Mouse (Mus musculus) neural tube, embryonic 13.5 days (tissue): ENCODE data around the gene Nr1h2. TPM values are rescaled to one million over a fixed set of nuclear protein-coding genes. Genes with fewer than 3 reads are reported as not detected.

ENCODE experiments used
- ATAC-seq: fragments of 200-750 bp; cut with Nextera tagmentation; 2 replicates; pipeline ENCODE4 v1.8.0; 2017; ENCODE audit warnings: low read depth, mild to moderate bottlenecking, moderate TSS enrichment, moderate library complexity
- H3K27ac ChIP-seq: fragments of 300-500 bp; sonication (generic); replicated peaks from 2 replicates; pipeline ENCODE4 v1.5.1; 2015; ENCODE audit warnings: moderate library complexity, mild to moderate bottlenecking, inconsistent platforms
- H3K27me3 ChIP-seq: fragments of 300-500 bp; sonication (generic); 2 replicates; pipeline ENCODE4 v1.6.1; 2015; ENCODE audit warnings: mild to moderate bottlenecking, inconsistent platforms
- H3K36me3 ChIP-seq: fragments of 300-500 bp; sonication (generic); 2 replicates; pipeline ENCODE4 v1.6.1; 2015; ENCODE audit warnings: mild to moderate bottlenecking, inconsistent platforms
- H3K4me1 ChIP-seq: fragments of 300-500 bp; sonication (generic); replicated peaks from 2 replicates; pipeline ENCODE4 v1.6.1; 2015; ENCODE audit warnings: inconsistent platforms
- H3K4me2 ChIP-seq: fragments of 300-500 bp; sonication (generic); 2 replicates; pipeline ENCODE4 v1.6.1; 2015; ENCODE audit warnings: inconsistent platforms, mild to moderate bottlenecking, moderate library complexity
- H3K4me3 ChIP-seq: fragments of 300-500 bp; sonication (generic); 2 replicates; pipeline ENCODE4 v1.5.1; 2015; ENCODE audit warnings: mild to moderate bottlenecking, inconsistent platforms
- H3K9ac ChIP-seq: fragments of 300-500 bp; sonication (generic); 2 replicates; pipeline ENCODE4 v1.6.1; 2015; ENCODE audit warnings: moderate library complexity, mild to moderate bottlenecking, inconsistent platforms
- H3K9me3 ChIP-seq: fragments of 300-500 bp; sonication (generic); 2 replicates; pipeline ENCODE4 v1.6.1; 2016; ENCODE audit warnings: inconsistent platforms
- WGBS: fragments of 180-500 bp; shearing (Covaris S2); methylation state at CpG from one replicate; pipeline ENCODE4 v1.1.7; 2015; 5-methylcytosine and 5-hydroxymethylcytosine counted together
- polyA plus RNA-seq: library from polyadenylated mRNA; unstranded; fragments of >200 nt; fragmentation: Nextera tagmentation; extraction: Ambion mirVana; gene quantifications from 2 replicates; pipeline ENCODE4 v1.2.1, GENCODE M21; 2015

The Nr1h2 gene
- polyA plus RNA-seq, 1 experiment from 2014 or later: 60.1 TPM

DNA sequence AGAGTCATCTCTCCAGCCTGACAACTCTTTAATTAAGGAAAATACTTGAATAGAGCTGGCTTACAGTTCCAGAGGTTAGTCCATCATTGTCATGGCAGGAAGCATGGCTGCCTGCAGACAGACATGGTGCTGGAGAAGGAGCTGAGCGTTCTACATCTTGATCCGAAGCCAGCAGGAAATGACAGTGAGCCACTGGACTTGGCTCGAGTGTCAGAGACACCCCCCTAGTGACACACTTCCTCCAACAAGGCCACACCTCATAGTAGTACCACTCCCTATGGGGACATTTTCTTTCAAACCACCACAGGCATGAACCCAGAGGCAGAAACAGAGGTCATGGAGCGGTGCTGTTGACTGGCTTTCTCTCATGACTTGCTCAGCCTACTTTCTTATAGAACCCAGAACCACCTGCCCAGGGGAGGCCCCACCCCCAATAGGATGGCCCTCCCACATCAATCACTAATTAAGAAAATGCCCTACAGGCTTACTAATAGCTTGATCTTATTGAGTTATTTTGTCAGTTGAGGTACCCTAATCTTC, 30.6 kb upstream of the Nr1h2 start:
- ATAC-seq: no peak
- WGBS: 86% methylated on average over 4 of the region's 4 CpGs
- H3K4me1 ChIP-seq: peaks cover 28% of the 10 kb centered on the region

DNA sequence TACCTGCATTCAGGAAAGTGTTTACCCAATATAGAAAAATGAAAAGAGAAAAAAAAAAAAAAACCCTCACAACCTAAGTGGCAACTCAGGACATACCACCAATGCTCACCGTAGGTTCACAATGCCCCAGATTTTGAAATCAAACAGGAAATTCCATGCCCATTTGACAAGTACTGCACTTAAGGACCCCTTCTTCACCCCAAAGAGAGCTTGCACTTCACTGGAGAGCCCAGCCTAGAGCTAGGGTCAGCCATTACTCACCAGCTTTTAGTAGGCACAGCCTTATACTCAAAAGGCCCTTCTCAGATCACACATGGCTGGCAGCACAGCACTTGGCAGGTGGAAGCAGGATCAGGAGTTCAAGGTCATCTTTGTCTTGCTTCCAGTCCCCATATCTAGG, 29.4 kb upstream of the Nr1h2 start:
- 0 out of 2 replicates have a peak, but pooled peaks cover 9% of the 10 kb centered on the region for H3K9me3 ChIP-seq
- no peak overlapping the region for H3K9ac ChIP-seq
- H3K4me2 ChIP-seq: no peak overlapping the region
- H3K36me3 ChIP-seq: no peaks in the 10 kb centered on the region
- no peak overlapping the region for H3K4me3 ChIP-seq
- H3K4me1 ChIP-seq: peaks cover 16% of the 10 kb centered on the region
- peaks cover 15% of the 10 kb centered on the region for H3K27me3 ChIP-seq
- no peak for ATAC-seq
- 85% methylated on average over 1 of the region's 1 CpGs for WGBS
- no peak overlapping the region for H3K27ac ChIP-seq

More for the DNA sequence above, 30.6 kb upstream of the Nr1h2 start:
- Histone ChIP-seq H3K9me3 (no peaks in the 10 kb centered on the region), H3K9ac (no peak overlapping the region), H3K27me3 (peaks cover 20% of the 10 kb centered on the region), H3K27ac (no peak overlapping the region), H3K36me3 (no peaks in the 10 kb centered on the region), H3K4me3 (no peak overlapping the region), H3K4me2 (no peak overlapping the region)

DNA sequence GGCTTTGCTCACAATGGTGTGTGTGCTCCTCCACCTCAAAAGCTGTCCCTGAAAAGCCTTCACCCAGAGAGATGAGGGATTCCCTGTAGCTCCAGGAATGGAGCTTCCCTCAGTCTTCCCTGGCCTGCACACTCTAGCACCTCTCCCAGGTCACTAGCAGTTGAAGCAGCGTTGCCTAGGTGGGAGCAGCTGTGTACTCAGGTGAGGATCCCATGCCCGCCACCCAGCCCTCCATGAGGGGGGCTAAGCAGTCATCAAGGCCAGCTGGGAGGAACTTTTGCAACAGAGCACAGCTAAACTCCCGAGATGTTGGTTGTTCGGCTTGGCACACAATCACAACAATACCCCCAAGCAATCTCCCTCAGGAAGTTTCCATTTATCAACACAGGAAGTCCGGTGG, 29.0 kb upstream of the Nr1h2 start:
- Histone ChIP-seq H3K27me3 (peaks cover 11% of the 10 kb centered on the region), H3K4me3 (no peak overlapping the region), H3K27ac (no peak overlapping the region), H3K4me1 (peaks cover 11% of the 10 kb centered on the region), H3K4me2 (no peak overlapping the region), H3K9me3 (0 out of 2 replicates have a peak, but pooled peaks cover 9% of the 10 kb centered on the region), H3K36me3 (no peaks in the 10 kb centered on the region), H3K9ac (no peak overlapping the region)
- 79% methylated on average over 5 of the region's 5 CpGs for WGBS
- no peak for ATAC-seq

DNA sequence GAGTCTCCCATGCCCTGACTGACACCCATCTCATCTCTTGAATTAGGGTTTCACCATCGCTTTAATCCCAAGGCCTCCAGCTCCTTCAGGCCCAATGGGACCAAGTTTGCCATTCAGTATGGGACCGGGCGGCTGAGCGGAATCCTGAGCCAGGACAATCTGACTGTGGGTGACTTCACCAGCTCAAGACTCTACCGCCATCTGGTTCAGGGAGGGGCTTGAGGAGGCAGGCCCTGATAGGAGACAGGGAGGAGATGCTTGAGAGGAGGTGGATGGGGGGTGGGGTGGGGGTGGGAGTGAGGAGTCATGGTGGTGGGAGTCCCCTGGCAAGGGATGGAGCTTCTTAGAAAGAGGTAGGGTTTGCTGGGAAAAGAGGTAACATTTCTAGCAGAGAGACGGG, 27.9 kb upstream of the Nr1h2 start:
- Histone ChIP-seq H3K4me2 (no peak overlapping the region), H3K36me3 (no peaks in the 10 kb centered on the region), H3K4me1 (peaks cover 4% of the 10 kb centered on the region; the same call in 1 of the 2 replicates), H3K9me3 (0 out of 2 replicates have a peak, but pooled peaks cover 9% of the 10 kb centered on the region), H3K27ac (no peak overlapping the region), H3K9ac (no peak overlapping the region), H3K27me3 (peaks cover 3% of the 10 kb centered on the region; the same call in 1 of the 2 replicates), H3K4me3 (no peak overlapping the region)
- 77% methylated on average over 6 of the region's 6 CpGs for WGBS
- ATAC-seq: no peak

DNA sequence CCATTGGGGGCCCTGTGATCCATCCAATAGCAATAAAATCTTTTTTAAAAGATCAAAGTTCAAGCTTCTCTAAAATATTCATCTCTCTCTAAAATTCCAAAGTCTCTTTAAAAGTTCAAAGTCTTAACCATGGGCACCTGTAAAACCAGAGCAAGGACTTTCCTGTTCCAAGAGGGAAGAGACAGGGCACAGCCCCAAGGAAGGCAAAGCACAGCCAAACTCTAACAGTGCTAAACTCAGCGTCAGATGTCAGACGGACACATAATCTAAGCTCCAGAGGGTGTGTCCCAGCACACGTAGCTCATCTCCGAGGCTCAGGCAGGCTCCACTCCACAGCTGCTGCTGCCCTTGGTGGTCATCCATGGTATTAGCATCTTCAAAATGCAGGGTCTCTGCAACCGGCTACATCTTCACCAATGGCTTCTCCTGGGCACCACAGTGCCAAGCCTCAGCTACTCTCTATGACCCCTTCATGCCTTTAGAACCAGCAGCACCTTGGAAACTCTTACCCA, 22.6 kb upstream of the Nr1h2 start:
- H3K27ac ChIP-seq: no peak overlapping the region
- no peak overlapping the region for H3K4me3 ChIP-seq
- no peaks in the 10 kb centered on the region for H3K27me3 ChIP-seq
- H3K4me1 ChIP-seq: no peaks in the 10 kb centered on the region
- 0 out of 2 replicates have a peak, but pooled peaks cover 9% of the 10 kb centered on the region for H3K9me3 ChIP-seq
- no peaks in the 10 kb centered on the region for H3K36me3 ChIP-seq
- ATAC-seq: no peak
- H3K9ac ChIP-seq: no peak overlapping the region
- H3K4me2 ChIP-seq: no peak overlapping the region
- 42% methylated on average over 5 of the region's 5 CpGs for WGBS

DNA sequence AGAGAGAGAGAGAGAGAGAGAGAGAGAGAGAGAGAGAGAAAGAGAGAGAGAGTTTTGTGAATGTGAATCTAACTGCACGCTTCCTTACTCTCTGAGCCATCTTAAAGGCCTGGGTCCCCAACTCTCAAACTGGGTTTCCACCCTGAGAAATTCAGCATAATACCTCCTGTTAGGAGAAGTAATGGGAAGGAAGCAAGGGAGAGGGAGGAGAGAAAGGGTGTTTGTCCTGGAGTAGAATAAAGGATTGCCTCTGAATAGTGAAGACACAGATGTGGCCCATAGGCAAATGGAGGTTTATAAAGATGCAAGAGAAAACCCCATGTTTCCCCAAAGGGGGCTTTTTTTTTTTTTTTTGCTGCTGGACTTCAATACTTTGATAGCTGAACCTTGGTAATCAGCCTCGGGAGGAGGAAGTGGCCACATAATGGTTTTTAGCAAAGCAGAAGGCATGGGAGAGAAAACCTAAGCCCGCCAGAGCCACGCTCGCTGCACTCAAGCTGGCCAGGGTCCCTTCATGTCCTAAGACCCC, 19.3 kb upstream of the Nr1h2 start:
- Histone ChIP-seq H3K9ac (no peak overlapping the region), H3K36me3 (no peaks in the 10 kb centered on the region), H3K27me3 (no peaks in the 10 kb centered on the region), H3K4me2 (no peak overlapping the region), H3K9me3 (no peaks in the 10 kb centered on the region), H3K27ac (no peak overlapping the region), H3K4me3 (no peak overlapping the region), H3K4me1 (no peaks in the 10 kb centered on the region)
- no peak for ATAC-seq
- WGBS: 82% methylated on average over 5 of the region's 5 CpGs

DNA sequence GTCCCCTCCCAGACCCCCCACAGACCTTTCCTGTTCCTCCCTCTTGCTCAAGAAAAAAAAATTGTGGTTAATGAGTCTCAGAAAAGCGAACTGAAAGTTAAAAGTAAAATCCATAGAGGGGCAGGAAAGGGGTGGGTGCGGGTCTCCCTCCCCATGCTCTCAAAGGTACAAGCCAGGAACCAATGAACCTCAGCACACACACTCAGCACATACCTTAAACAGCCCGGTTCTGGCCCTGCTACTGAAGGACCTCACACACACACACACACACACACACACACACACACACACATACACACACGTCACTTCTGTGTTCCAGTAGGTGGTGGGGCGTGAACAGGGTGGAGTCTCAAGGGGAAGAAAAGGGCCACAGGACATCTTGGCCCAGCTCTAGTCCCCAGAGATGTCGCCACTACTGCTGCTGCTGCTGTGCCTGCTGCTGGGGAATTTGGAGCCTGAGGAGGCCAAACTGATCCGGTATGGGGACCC, 18.5 kb upstream of the Nr1h2 start, which contains the start of gene Napsa:
Napsa (plus strand) TSS at position 168 of the 489 bp plus-strand sequence.
- WGBS: 38% methylated on average over 7 of the region's 7 CpGs
- H3K9ac ChIP-seq: no peak within 1 kb of the TSS
- H3K4me3 ChIP-seq: no peak within 1 kb of the TSS
- no peak within 1 kb of the TSS for H3K4me2 ChIP-seq
- H3K4me1 ChIP-seq: no peaks in the 10 kb centered on the region
- H3K27me3 ChIP-seq: peaks cover 3% of the 10 kb centered on the region; the same call in 1 of the 2 replicates
- H3K27ac ChIP-seq: no peak within 1 kb of the TSS
- no peak for ATAC-seq
- no peaks in the 10 kb centered on the region for H3K36me3 ChIP-seq
- no peaks in the 10 kb centered on the region for H3K9me3 ChIP-seq

DNA sequence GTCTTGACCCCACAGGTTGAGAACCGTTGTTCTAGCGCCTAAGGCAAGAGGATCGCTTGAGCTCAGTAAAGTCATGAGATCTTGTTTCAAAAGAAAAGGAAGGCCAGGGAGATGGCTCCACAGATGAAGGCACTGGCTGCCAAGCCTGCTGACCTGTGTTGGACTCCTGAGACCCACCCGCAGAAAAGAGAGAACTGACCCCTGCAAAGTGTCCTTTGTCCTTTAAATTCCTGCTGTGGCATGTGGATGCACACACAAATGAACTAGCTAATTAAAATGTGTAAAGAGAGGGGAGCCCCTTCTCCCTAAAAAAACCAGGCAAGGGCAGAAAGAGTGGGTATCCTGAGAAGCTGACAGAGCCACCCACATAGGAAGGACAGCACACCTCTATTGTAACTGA, 18.1 kb upstream of the Nr1h2 start:
- WGBS: 56% methylated on average over 4 of the region's 4 CpGs

DNA sequence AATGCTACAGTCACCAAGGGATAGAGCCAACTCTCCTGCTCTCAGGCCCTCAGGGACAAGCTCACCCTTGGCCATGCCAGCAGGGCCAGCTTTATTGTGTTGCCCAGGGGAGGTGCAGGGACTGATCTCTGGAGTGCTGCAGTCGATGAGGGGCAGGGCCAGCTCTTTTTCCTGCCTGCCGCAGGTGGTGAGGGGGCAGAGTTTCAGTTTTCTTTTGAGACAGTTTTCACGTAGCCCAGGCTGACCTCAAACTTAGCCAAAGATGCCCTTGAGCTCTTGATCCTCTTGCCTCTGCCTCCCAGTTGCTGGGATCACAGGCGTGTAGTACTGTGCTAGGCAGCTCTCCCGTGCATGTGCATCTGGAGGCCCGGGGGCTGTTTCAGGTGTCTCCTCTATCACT, 17.2 kb upstream of the Nr1h2 start:
- peaks cover 3% of the 10 kb centered on the region; the same call in 1 of the 2 replicates for H3K27me3 ChIP-seq
- H3K27ac ChIP-seq: no peak overlapping the region
- H3K36me3 ChIP-seq: no peaks in the 10 kb centered on the region
- ATAC-seq: no peak
- no peak overlapping the region for H3K4me2 ChIP-seq
- no peaks in the 10 kb centered on the region for H3K4me1 ChIP-seq
- no peak overlapping the region for H3K4me3 ChIP-seq
- no peak overlapping the region for H3K9ac ChIP-seq
- H3K9me3 ChIP-seq: no peaks in the 10 kb centered on the region
- WGBS: 80% methylated on average over 6 of the region's 6 CpGs

More for the DNA sequence above, 18.1 kb upstream of the Nr1h2 start:
- H3K4me3 ChIP-seq: no peak overlapping the region
- peaks cover 3% of the 10 kb centered on the region; the same call in 1 of the 2 replicates for H3K27me3 ChIP-seq
- no peak overlapping the region for H3K4me2 ChIP-seq
- H3K27ac ChIP-seq: no peak overlapping the region
- no peak for ATAC-seq
- H3K4me1 ChIP-seq: no peaks in the 10 kb centered on the region
- no peaks in the 10 kb centered on the region for H3K36me3 ChIP-seq
- H3K9ac ChIP-seq: no peak overlapping the region
- no peaks in the 10 kb centered on the region for H3K9me3 ChIP-seq

DNA sequence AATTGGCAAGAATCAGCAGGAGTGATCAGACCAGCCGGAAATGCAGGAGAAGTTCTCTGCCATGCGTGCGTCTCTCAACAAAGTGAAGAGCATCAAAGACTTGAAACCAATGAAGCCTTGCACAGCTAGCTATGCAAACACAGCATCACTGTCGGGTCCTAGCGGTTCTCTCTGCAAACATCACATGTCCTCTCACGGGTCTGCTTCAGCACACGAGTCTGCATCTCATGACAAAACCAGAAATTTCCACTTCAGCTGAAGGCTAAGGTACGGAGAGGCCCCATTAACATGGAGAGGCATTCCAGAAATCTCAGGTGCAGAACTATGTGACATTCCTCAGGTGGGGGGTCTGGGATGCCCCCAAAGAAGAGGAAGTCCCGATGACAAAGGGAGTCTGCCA, 15.1 kb upstream of the Nr1h2 start:
- WGBS: 78% methylated on average over 9 of the region's 9 CpGs
- Histone ChIP-seq H3K4me1 (no peaks in the 10 kb centered on the region), H3K36me3 (no peaks in the 10 kb centered on the region), H3K9me3 (no peaks in the 10 kb centered on the region), H3K9ac (no peak overlapping the region), H3K4me2 (no peak overlapping the region), H3K4me3 (no peak overlapping the region), H3K27me3 (peaks cover 3% of the 10 kb centered on the region; the same call in 1 of the 2 replicates), H3K27ac (no peak overlapping the region)
- no peak for ATAC-seq

DNA sequence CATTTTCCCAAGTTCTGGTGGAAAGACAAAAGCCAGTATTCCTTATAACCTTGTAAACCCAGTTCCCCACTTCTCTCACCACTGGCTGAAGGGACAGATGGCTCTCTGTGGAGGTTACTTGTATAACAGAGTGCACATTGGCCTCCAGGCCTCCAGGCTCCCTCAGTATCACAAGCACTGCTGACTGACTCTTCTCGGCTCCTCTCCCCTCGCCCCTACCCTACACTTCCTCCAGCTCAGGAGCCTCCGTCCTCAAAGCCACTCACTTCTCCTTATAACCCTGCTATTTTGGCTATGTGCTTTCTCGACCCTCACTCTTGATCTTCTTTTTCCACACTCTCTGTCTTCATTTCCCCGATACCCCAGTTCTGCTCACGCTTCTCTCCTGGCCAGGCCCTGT, 11.7 kb upstream of the Nr1h2 start:
- Histone ChIP-seq H3K4me2 (no peak overlapping the region), H3K27ac (no peak overlapping the region), H3K9me3 (no peaks in the 10 kb centered on the region), H3K4me3 (no peak overlapping the region), H3K36me3 (no peaks in the 10 kb centered on the region), H3K27me3 (peaks cover 9% of the 10 kb centered on the region), H3K9ac (no peak overlapping the region), H3K4me1 (no peaks in the 10 kb centered on the region)
- no peak for ATAC-seq
- 73% methylated on average over 6 of the region's 6 CpGs for WGBS

DNA sequence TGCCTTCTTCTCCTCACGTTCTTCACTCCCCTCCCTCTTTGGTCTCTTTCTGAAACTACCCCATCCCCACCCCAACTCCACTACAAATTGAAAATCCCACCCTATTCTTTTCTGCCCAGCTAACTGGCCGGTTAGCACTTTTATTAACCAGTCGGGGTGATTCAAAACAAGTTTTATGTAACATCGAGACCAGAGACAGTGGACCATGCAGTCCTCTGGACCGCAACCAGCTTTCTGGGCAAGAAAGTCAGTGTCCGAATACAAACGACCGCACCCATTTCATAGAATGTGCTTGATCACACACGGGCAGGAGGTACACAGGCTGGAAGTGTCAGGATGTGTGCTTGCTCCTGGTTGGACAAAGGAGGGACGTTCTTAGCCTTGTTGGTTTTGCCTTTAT, 10.7 kb upstream of the Nr1h2 start:
- H3K36me3 ChIP-seq: no peaks in the 10 kb centered on the region
- no peak overlapping the region for H3K27ac ChIP-seq
- H3K4me3 ChIP-seq: no peak overlapping the region
- peaks cover 9% of the 10 kb centered on the region for H3K27me3 ChIP-seq
- no peaks in the 10 kb centered on the region for H3K9me3 ChIP-seq
- ATAC-seq: no peak
- no peak overlapping the region for H3K9ac ChIP-seq
- 87% methylated on average over 10 of the region's 10 CpGs for WGBS
- H3K4me2 ChIP-seq: no peak overlapping the region
- H3K4me1 ChIP-seq: no peaks in the 10 kb centered on the region
